Mouse (Mus musculus) hindbrain, embryonic 15.5 days (tissue): ENCODE results near the gene E330021D16Rik. TPM values are rescaled to one million over a fixed set of nuclear protein-coding genes. Genes with fewer than 3 reads are reported as not detected.

Experiments used
- ATAC-seq: fragments of 200-750 bp; cut with Nextera tagmentation; 2 replicates; pipeline ENCODE4 v1.8.0; 2017; ENCODE audit warnings: low read depth, moderate number of reproducible peaks, moderate TSS enrichment; ENCODE audit not compliant: low FRiP score
- H3K27ac ChIP-seq: fragments of 300-500 bp; sonication (generic); replicated peaks from 2 replicates; pipeline ENCODE4 v1.5.1; 2015; ENCODE audit warnings: mild to moderate bottlenecking, inconsistent platforms
- H3K27me3 ChIP-seq: fragments of 300-500 bp; sonication (generic); 2 replicates; pipeline ENCODE4 v1.6.1; 2015; ENCODE audit warnings: control low read depth, inconsistent platforms
- H3K36me3 ChIP-seq: fragments of 300-500 bp; sonication (generic); 2 replicates; pipeline ENCODE4 v1.6.1; 2015; ENCODE audit warnings: control low read depth, inconsistent platforms
- H3K4me1 ChIP-seq: fragments of 300-500 bp; sonication (generic); replicated peaks from 2 replicates; pipeline ENCODE4 v1.6.1; 2015; ENCODE audit warnings: control low read depth, inconsistent platforms
- H3K4me2 ChIP-seq: fragments of 300-500 bp; sonication (generic); 2 replicates; pipeline ENCODE4 v1.6.1; 2015; ENCODE audit warnings: moderate library complexity, mild to moderate bottlenecking, inconsistent platforms
- H3K4me3 ChIP-seq: fragments of 300-500 bp; sonication (generic); 2 replicates; pipeline ENCODE4 v1.5.1; 2015; ENCODE audit warnings: mild to moderate bottlenecking, inconsistent platforms
- H3K9ac ChIP-seq: fragments of 300-500 bp; sonication (generic); 2 replicates; pipeline ENCODE4 v1.6.1; 2015; ENCODE audit warnings: inconsistent platforms
- H3K9me3 ChIP-seq: fragments of 300-500 bp; sonication (generic); 2 replicates; pipeline ENCODE4 v1.6.1; 2016; ENCODE audit warnings: control low read depth, inconsistent platforms
- WGBS: fragments of 180-500 bp; shearing (Covaris S2); methylation state at CpG from one replicate; pipeline ENCODE4 v1.1.7; 2015; 5-methylcytosine and 5-hydroxymethylcytosine counted together
- polyA plus RNA-seq: library from polyadenylated mRNA; unstranded; fragments of >200 nt; fragmentation: Nextera tagmentation; extraction: Ambion mirVana; gene quantifications from 2 replicates; pipeline ENCODE4 v1.2.1, GENCODE M21; 2015

E330021D16Rik gene
- polyA plus RNA-seq, 1 experiment from 2014 or later, result not detected

DNA sequence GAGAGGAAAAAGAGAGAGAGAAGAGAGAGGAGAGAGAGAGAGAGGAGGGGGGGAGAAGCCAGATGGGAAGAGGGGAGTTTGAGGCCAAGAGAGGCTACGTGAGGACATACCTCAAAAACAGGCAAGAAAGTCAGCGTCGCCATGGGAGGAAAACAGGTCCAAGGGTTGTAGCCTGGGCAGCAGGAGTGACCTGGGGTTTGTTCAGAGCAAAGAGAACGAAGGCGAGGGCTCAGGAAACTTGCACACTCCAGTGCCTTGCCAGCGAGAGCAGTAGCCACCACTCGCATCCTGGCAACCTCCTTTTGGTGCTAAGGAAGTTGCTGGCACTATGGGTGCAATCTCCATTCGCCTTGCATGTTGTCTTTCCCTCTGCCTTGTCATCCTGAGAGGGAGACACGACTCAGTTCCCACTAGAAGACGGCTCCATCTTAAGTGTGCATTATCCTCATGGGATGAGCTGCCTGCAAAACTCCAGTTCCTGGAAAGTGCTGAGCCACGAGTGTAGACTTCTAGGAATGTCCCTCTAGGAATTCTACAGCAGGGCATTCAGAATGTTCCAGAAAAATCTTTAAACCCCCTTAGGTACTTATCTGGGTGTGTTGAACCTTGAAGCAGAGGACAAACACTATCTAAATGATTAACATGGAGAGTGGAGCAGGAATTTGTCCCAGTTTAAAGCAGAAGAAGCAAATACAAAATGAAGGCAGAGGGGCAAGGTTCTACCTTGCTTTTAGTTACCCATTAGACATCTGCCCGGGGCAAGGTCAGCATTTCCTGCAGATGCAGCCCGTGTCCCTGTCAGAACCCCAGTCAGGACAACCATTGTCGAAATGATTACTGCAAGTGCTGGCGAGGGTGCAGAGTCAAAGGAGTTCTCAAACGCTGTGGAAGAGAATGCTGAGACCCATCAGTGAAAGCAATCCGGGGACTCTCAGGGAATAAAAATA is 3.8 kb upstream of the E330021D16Rik start:
- no peaks in the 10 kb centered on the region for H3K4me1 ChIP-seq
- no peak overlapping the region for H3K4me3 ChIP-seq
- 80% methylated on average over 17 of the region's 17 CpGs for WGBS
- H3K9ac ChIP-seq, result no peak overlapping the region
- no peak overlapping the region for H3K4me2 ChIP-seq
- ATAC-seq, result no peak
- no peaks in the 10 kb centered on the region for H3K36me3 ChIP-seq
- H3K27ac ChIP-seq, result no peak overlapping the region
- H3K9me3 ChIP-seq, result no peaks in the 10 kb centered on the region
- H3K27me3 ChIP-seq, result no peaks in the 10 kb centered on the region

DNA sequence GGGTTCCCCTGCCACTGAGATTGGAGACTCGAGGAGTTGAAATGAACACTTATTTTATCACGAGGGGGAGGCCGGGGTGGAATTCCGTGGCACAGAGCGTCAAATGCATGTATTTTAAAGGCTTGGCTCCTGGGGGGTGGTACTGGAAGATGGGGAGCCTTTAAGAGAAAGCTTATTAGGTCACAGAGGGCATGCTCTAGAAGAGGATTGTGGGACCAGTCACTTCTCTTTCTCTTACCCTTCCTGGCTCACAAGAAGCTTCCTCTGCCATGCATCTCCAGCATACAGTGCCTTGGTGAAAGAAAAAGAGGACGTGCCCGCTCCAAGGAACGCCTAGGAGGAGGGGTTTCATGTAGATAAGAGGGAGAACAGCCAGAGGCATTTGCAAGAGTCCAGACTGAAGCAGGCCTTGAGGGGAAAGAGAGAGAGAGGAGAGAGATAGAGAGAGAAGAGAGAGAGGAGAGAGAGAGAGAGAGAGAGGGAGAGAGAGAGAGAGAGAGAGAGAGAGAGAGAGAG is 3.0 kb upstream of the E330021D16Rik start:
- Histone ChIP-seq H3K9me3 (no peaks in the 10 kb centered on the region), H3K36me3 (no peaks in the 10 kb centered on the region), H3K4me1 (no peaks in the 10 kb centered on the region), H3K4me3 (no peak overlapping the region), H3K9ac (no peak overlapping the region), H3K27ac (no peak overlapping the region), H3K27me3 (no peaks in the 10 kb centered on the region), H3K4me2 (no peak overlapping the region)
- WGBS, result 75% methylated on average over 8 of the region's 8 CpGs
- ATAC-seq, result no peak

GRCm38 (mm10) chr6:136417864-136418263 is 2.5 kb upstream of the E330021D16Rik start:
- H3K4me3 ChIP-seq, result no peak overlapping the region
- WGBS, result 69% methylated on average over 5 of the region's 5 CpGs
- no peak overlapping the region for H3K4me2 ChIP-seq
- no peaks in the 10 kb centered on the region for H3K9me3 ChIP-seq
- no peak overlapping the region for H3K9ac ChIP-seq
- no peaks in the 10 kb centered on the region for H3K27me3 ChIP-seq
- H3K4me1 ChIP-seq, result no peaks in the 10 kb centered on the region
- H3K36me3 ChIP-seq, result no peaks in the 10 kb centered on the region
- no peak overlapping the region for H3K27ac ChIP-seq
- ATAC-seq, result no peak

DNA sequence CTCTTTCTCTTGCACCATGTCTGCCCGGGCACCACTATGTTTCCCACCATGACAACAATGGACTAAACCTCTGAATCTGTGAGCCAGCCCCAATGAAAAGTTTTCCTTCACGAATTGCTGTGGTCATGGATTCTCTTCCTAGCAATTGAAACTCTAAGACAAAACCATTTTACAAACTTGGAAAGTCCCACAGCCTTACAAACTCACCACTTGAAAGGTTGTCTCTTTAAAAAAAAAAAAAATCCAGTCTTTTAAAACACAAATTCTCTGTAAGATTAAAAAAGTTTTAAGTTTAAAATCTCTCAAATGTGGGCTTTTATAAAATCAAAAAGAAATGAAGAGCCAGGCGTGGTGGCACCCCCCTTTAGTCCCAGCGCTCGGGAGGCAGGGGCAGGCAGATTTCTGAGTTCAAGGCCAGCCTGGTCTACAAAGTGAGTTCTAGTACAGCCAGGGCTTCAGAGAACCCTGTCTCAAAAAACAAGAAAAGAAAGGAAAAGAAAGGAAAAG is 1.5 kb downstream of the E330021D16Rik start:
- H3K27me3 ChIP-seq, result no peaks in the 10 kb centered on the region
- H3K27ac ChIP-seq, result no peak overlapping the region
- no peak overlapping the region for H3K9ac ChIP-seq
- H3K4me3 ChIP-seq, result no peak overlapping the region
- H3K4me1 ChIP-seq, result no peaks in the 10 kb centered on the region
- no peaks in the 10 kb centered on the region for H3K36me3 ChIP-seq
- H3K9me3 ChIP-seq, result no peaks in the 10 kb centered on the region
- ATAC-seq, result no peak
- WGBS, result 86% methylated on average over 5 of the region's 5 CpGs
- H3K4me2 ChIP-seq, result no peak overlapping the region

GRCm38 (mm10) chr6:136407608-136408192 is 7.7 kb downstream of the E330021D16Rik start:
- Histone ChIP-seq H3K9me3 (no peaks in the 10 kb centered on the region), H3K27ac (no peak overlapping the region), H3K4me2 (no peak overlapping the region), H3K4me3 (no peak overlapping the region), H3K9ac (no peak overlapping the region), H3K4me1 (no peaks in the 10 kb centered on the region), H3K36me3 (no peaks in the 10 kb centered on the region), H3K27me3 (no peaks in the 10 kb centered on the region)
- no peak for ATAC-seq
- WGBS, result 89% methylated on average over 2 of the region's 2 CpGs

GRCm38 (mm10) chr6:136396860-136397259 is 18.5 kb downstream of the E330021D16Rik start:
- no peaks in the 10 kb centered on the region for H3K27me3 ChIP-seq
- no peak overlapping the region for H3K4me2 ChIP-seq
- no peaks in the 10 kb centered on the region for H3K4me1 ChIP-seq
- H3K36me3 ChIP-seq, result no peaks in the 10 kb centered on the region
- no peak for ATAC-seq
- no peaks in the 10 kb centered on the region for H3K9me3 ChIP-seq
- H3K9ac ChIP-seq, result no peak overlapping the region
- H3K4me3 ChIP-seq, result no peak overlapping the region
- 91% methylated on average over 9 of the region's 9 CpGs for WGBS
- no peak overlapping the region for H3K27ac ChIP-seq

- H3K9ac ChIP-seq, result no peak overlapping the region
- H3K27ac ChIP-seq, result no peak overlapping the region
- H3K9me3 ChIP-seq, result no peaks in the 10 kb centered on the region
- no peak for ATAC-seq
- H3K27me3 ChIP-seq, result no peaks in the 10 kb centered on the region
- 0 out of 2 replicates have a peak, but pooled peaks cover 3% of the 10 kb centered on the region for H3K4me1 ChIP-seq
- WGBS, result 52% methylated on average over 9 of the region's 9 CpGs
- no peak overlapping the region for H3K4me3 ChIP-seq
- no peaks in the 10 kb centered on the region for H3K36me3 ChIP-seq
- H3K4me2 ChIP-seq, result no peak overlapping the region
Observed at GRCm38 (mm10) chr6:136390262-136390661, 25.1 kb downstream of the E330021D16Rik start.

- ATAC-seq, result no peak
- Histone ChIP-seq H3K27ac (no peak overlapping the region), H3K36me3 (no peaks in the 10 kb centered on the region), H3K4me2 (no peak overlapping the region), H3K9me3 (no peaks in the 10 kb centered on the region), H3K9ac (no peak overlapping the region), H3K27me3 (no peaks in the 10 kb centered on the region), H3K4me3 (no peak overlapping the region), H3K4me1 (0 out of 2 replicates have a peak, but pooled peaks cover 1% of the 10 kb centered on the region)
- WGBS, result 82% methylated on average over 7 of the region's 7 CpGs
Observed at GRCm38 (mm10) chr6:136385287-136385686, 30.1 kb downstream of the E330021D16Rik start.

- 92% methylated on average over 3 of the region's 3 CpGs for WGBS
- H3K4me3 ChIP-seq, result no peak overlapping the region
- no peaks in the 10 kb centered on the region for H3K9me3 ChIP-seq
- H3K9ac ChIP-seq, result no peak overlapping the region
- no peaks in the 10 kb centered on the region for H3K36me3 ChIP-seq
- no peak overlapping the region for H3K4me2 ChIP-seq
- H3K4me1 ChIP-seq, result no peaks in the 10 kb centered on the region
- no peak overlapping the region for H3K27ac ChIP-seq
- no peak for ATAC-seq
- H3K27me3 ChIP-seq, result no peaks in the 10 kb centered on the region
Observed at GRCm38 (mm10) chr6:136383218-136383617, 32.2 kb downstream of the E330021D16Rik start.

DNA sequence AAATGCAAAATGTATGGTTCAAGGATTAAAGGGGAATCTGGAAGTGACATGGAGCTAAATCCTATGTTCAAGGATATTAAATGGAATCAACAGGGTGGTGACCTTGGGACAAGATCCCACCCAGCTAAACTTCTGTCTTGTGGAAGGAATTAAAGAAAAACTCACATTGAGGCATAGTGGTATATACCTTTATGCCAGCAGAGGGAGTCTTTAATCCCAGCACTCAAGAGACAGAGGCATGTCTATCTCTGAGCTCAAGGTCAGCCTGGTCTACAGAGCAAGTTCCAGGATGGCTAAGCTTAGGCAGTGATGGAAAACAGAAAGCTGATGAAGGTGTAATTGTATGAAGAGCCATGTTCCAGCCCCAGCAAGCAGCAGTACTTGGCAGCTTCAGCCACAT is 39.3 kb downstream of the E330021D16Rik start:
- Histone ChIP-seq H3K9ac (no peak overlapping the region), H3K4me3 (no peak overlapping the region), H3K4me2 (no peak overlapping the region), H3K9me3 (no peaks in the 10 kb centered on the region), H3K4me1 (no peaks in the 10 kb centered on the region), H3K27me3 (no peaks in the 10 kb centered on the region), H3K36me3 (no peaks in the 10 kb centered on the region), H3K27ac (no peak overlapping the region)
- no peak for ATAC-seq

DNA sequence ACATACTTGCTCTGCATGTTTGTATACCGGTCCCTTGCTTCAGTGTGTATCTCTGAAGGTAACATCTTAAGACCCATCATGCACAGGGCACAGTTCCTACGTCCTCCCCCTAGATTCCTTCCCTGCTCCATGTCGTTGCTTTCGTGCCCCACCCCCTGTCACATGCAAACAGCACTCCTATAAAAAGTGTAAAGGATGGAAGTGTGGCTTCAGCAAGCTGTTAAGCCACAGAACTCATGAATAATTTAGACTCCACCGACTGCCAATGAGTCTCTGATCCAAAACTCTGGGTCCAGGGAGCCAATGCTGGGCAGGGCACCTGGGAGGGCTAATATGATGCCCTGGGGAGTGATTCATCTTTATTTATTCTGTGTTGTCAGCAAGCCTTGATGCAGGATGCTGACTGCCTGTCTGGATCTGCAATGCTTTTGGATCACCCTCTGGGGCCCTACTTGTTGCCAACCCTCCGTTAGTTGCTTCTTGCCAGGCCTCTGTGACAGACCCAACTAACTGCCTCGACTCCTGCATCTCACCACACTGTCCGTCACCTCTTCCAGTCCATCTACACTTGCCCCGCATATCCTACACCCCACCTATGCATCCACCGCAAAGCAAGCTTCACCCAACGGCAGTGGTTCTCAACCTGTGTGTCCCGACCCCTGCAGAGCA is 50.8 kb downstream of the E330021D16Rik start:
- no peak for ATAC-seq
- H3K9me3 ChIP-seq, result no peaks in the 10 kb centered on the region
- H3K9ac ChIP-seq, result no peak overlapping the region
- 78% methylated on average over 12 of the region's 12 CpGs for WGBS
- no peaks in the 10 kb centered on the region for H3K27me3 ChIP-seq
- H3K4me2 ChIP-seq, result no peak overlapping the region
- no peaks in the 10 kb centered on the region; the same call in 1 of the 2 replicates for H3K4me1 ChIP-seq
- H3K4me3 ChIP-seq, result no peak overlapping the region
- no peak overlapping the region for H3K27ac ChIP-seq
- H3K36me3 ChIP-seq, result no peaks in the 10 kb centered on the region

DNA sequence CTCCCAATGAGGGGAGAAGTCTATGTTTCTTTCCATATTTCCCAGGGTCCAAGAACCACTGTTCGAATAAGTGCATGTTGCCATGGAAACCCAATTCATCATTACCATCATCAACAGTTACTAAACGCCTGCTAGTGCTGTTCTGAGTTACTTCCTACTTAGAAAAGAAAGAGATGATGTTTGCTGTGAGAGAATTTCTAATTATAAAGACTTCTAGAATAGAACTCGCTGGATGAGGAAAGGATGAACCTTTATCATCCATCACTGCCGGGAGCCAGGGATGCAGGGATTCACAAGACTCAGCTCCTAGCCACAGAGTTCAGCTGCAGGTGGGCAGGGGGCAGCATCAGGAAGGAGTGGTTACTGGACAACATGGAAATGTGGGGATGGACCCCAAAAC is 51.4 kb downstream of the E330021D16Rik start:
- no peaks in the 10 kb centered on the region for H3K36me3 ChIP-seq
- no peak overlapping the region for H3K9ac ChIP-seq
- no peak overlapping the region for H3K4me3 ChIP-seq
- no peak for ATAC-seq
- no peaks in the 10 kb centered on the region for H3K9me3 ChIP-seq
- no peaks in the 10 kb centered on the region for H3K27me3 ChIP-seq
- H3K4me1 ChIP-seq, result no peaks in the 10 kb centered on the region; the same call in 1 of the 2 replicates
- H3K27ac ChIP-seq, result no peak overlapping the region
- WGBS, result 60% methylated on average over 4 of the region's 4 CpGs
- H3K4me2 ChIP-seq, result no peak overlapping the region
